Mouse (Mus musculus) heart, postnatal 0 days (tissue): ENCODE data around the gene Vezf1.

Experiments
- CTCF ChIP-seq: IDR thresholded peaks from 2 replicates; pipeline ENCODE4 v1.5.1; 2016; ENCODE audit warnings: antibody characterized with exemption, control low read depth, low read depth
- EP300 ChIP-seq: IDR thresholded peaks from 2 replicates; pipeline ENCODE4 v1.6.1; 2016; ENCODE audit warnings: antibody characterized with exemption, low read depth

- TF ChIP-seq CTCF: no peak
- no peak for TF ChIP-seq EP300
Measured at GRCm38 (mm10) chr11:88091949-88092348, 23.9 kb downstream of the Vezf1 start.
